Mouse (Mus musculus): ENCODE measurements around the gene Tent4a.

The Tent4a gene

DNA sequence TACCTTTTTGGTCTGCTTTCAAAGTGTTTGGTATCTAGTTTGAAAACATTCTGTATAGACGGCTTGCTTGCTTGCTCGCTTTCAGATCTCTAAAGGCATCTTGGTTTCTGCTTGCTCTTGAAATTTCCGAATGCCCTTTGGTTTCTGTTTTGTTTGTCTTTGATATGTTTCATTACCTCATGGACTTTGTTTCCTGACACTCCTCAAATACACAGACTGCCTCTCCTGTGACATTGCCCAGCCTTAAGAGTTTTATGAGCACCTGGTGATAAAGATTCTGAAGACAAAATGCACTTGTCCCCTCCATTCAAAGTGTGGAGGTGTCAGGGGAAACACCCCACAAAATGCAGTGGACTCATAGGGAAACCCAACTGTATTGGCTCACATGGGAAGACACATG is 29.5 kb upstream of the Tent4a start:
- TF ChIP-seq POU5F1 (IDR thresholded peaks at IDR 0.05; ENCODE audit: borderline replicate concordance, low read length) (no peak), CTCF (conservative IDR thresholded peaks at IDR 0.05; ENCODE audit: low read length) (no peak), NANOG (IDR thresholded peaks at IDR 0.05; ENCODE audit: borderline replicate concordance, low read length) (no peak)
- Histone ChIP-seq H3K9me3 (ENCODE audit: low read length) (no peaks in the 10 kb centered on the region), H3K4me3 (replicated peaks; ENCODE audit: low read length) (no peak overlapping the region), H3K4me1 (replicated peaks; ENCODE audit: low read depth, low read length) (no peaks in the 10 kb centered on the region), H3K36me3 (ENCODE audit: insufficient read depth, low read length) (no peaks in the 10 kb centered on the region), H3K27me3 (ENCODE audit: insufficient read depth, low read length) (no peaks in the 10 kb centered on the region)

DNA sequence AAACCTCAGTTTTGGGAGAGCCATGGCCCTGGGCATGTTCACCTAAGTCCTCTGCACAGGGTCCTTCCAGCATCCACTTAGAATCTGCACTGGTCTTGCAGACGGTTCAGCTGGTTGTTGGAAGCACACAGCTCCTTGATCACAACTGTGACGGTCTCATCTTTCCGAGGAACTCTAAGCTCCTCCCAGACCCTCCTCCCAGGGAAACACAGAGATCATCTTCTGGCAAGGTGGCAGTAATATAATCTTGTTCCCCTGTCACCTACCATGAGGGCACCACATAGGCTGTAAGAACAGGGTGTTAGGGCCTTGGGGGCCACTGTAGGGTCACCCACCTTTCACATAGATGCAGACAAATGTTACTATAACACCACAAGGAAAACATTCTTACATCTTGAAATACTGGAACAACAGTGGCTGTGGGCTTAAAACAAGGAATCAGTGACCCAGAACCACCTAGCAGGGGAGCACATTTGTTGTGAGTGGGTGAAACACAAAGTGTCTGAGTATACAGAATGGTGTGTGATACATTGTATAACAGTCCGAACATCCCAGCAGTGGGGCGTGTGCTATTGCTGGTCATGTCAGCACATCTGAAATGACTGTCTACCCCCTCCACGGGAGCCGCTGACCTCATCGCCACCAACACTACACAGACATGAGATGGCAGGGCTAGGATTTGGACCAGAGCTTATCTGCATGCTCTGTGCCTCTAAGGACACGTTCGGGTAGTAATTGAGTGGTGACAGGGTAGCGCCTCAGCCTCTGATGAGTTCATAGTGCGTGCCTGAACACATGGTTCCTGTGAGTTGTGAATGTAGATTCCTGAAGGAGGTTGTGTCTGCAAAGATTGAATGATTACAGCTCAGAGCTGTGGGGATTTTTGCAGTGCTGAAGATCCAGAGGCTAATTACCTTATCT is 28.5 kb upstream of the Tent4a start:
- Histone ChIP-seq H3K27me3 (ENCODE audit: insufficient read depth, low read length) (no peaks in the 10 kb centered on the region), H3K9me3 (ENCODE audit: low read length) (no peaks in the 10 kb centered on the region), H3K4me3 (replicated peaks; ENCODE audit: low read length) (no peak overlapping the region), H3K36me3 (ENCODE audit: insufficient read depth, low read length) (no peaks in the 10 kb centered on the region), H3K4me1 (replicated peaks; ENCODE audit: low read depth, low read length) (no peaks in the 10 kb centered on the region)
- no peak for TF ChIP-seq CTCF (conservative IDR thresholded peaks at IDR 0.05; ENCODE audit: low read length)
- TF ChIP-seq NANOG (IDR thresholded peaks at IDR 0.05; ENCODE audit: borderline replicate concordance, low read length): no peak
- no peak for TF ChIP-seq POU5F1 (IDR thresholded peaks at IDR 0.05; ENCODE audit: borderline replicate concordance, low read length)

DNA sequence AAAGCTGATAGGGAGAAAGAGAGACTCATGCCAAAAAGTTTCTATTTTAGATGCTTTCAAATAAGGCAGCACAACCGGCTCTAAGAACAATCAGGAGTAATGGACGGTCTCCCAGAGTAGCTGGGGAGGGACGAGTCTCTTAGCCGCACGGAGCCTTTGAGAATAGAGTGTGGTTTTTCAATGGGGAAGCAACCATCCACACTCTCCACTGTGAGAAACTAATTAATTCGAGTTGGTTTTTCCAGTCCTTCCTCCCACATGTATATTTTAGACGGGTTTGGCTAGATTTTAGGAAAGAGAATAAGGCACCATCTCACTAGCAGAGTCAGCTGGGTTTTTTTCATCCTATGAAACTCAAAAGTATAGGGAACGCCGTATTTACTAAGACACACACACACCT is 27.6 kb upstream of the Tent4a start:
- no peaks in the 10 kb centered on the region for H3K4me1 ChIP-seq (replicated peaks; ENCODE audit: low read depth, low read length)
- H3K9me3 ChIP-seq (ENCODE audit: low read length): peaks cover 8% of the 10 kb centered on the region; the same call in 1 of the 2 replicates

DNA sequence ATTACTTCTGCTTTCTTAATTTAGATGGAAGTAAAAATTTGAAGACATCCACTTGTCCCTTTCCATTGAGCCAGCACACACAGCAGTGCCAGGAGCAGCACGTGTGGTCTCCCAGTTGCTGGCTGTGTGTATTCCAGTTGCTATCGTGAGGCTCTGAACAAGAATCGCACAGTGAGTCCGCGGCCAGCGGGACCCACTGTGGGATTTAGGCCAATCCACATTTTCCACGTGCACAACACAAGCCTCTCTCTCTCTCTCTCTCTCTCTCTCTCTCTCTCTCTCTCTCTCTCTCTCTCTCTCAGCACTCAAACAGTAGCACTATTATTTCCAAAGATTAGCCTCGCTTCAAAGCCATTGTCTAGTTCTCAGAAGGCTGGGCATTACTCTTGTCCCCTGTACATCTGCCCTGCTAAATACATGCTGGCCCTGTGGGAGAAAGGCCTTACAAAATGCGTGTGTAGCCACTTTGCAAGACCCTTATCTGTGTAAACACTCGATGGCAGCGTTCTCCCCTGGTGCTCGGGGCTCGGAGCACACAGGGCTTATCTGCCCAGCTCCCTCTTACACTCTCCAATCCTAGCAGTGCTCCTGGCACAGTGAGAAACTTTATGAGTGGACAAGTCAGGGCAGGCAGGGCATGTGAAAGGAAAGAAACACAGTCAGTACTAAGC is 25.0 kb upstream of the Tent4a start:
- Histone ChIP-seq H3K9me3 (ENCODE audit: low read length) (peaks cover 9% of the 10 kb centered on the region; the same call in 1 of the 2 replicates), H3K36me3 (ENCODE audit: insufficient read depth, low read length) (no peaks in the 10 kb centered on the region), H3K27me3 (ENCODE audit: insufficient read depth, low read length) (no peaks in the 10 kb centered on the region), H3K4me1 (replicated peaks; ENCODE audit: low read depth, low read length) (peaks cover 17% of the 10 kb centered on the region), H3K4me3 (replicated peaks; ENCODE audit: low read length) (no peak overlapping the region)
- TF ChIP-seq CTCF (conservative IDR thresholded peaks at IDR 0.05; ENCODE audit: low read length): no peak

More for the DNA sequence above, 27.6 kb upstream of the Tent4a start:
- no peaks in the 10 kb centered on the region for H3K36me3 ChIP-seq (ENCODE audit: insufficient read depth, low read length)
- H3K4me3 ChIP-seq (replicated peaks; ENCODE audit: low read length): no peak overlapping the region
- no peaks in the 10 kb centered on the region for H3K27me3 ChIP-seq (ENCODE audit: insufficient read depth, low read length)
- no peak for TF ChIP-seq NANOG (IDR thresholded peaks at IDR 0.05; ENCODE audit: borderline replicate concordance, low read length)
- TF ChIP-seq POU5F1 (IDR thresholded peaks at IDR 0.05; ENCODE audit: borderline replicate concordance, low read length): no peak
- no peak for TF ChIP-seq CTCF (conservative IDR thresholded peaks at IDR 0.05; ENCODE audit: low read length)

DNA sequence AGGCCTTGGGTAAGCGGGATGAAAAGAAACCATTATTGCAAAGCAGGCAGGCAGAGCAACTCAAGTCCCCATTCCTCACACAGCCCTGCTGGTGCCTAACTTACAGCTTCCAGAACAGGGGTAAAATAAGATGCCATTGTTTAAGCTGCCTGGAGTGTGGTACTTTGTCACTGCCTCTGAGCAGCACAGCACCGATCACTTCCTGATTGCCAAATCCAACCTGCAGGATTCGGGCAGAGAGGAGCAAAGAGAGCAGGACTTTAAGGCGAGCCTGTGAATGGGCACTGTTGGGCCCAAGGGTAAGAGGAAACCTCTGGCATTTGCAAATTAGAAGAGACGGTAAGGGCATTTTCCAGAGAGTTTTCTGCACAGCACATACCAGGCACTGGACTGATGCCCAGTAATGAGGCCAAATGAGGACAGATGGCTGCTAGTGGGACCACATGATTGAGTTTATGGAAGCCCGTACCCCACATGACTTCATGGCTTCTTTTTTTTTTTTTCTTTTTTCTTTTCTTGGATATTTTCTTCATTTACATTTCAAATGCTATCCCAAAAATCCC is 23.8 kb upstream of the Tent4a start:
- H3K36me3 ChIP-seq (ENCODE audit: insufficient read depth, low read length): no peaks in the 10 kb centered on the region
- H3K27me3 ChIP-seq (ENCODE audit: insufficient read depth, low read length): no peaks in the 10 kb centered on the region
- peaks cover 18% of the 10 kb centered on the region for H3K4me1 ChIP-seq (replicated peaks; ENCODE audit: low read depth, low read length)
- no peak for TF ChIP-seq NANOG (IDR thresholded peaks at IDR 0.05; ENCODE audit: borderline replicate concordance, low read length)
- no peak for TF ChIP-seq CTCF (conservative IDR thresholded peaks at IDR 0.05; ENCODE audit: low read length)
- TF ChIP-seq POU5F1 (IDR thresholded peaks at IDR 0.05; ENCODE audit: borderline replicate concordance, low read length): no peak
- no peak overlapping the region for H3K4me3 ChIP-seq (replicated peaks; ENCODE audit: low read length)
- peaks cover 9% of the 10 kb centered on the region; the same call in 1 of the 2 replicates for H3K9me3 ChIP-seq (ENCODE audit: low read length)

DNA sequence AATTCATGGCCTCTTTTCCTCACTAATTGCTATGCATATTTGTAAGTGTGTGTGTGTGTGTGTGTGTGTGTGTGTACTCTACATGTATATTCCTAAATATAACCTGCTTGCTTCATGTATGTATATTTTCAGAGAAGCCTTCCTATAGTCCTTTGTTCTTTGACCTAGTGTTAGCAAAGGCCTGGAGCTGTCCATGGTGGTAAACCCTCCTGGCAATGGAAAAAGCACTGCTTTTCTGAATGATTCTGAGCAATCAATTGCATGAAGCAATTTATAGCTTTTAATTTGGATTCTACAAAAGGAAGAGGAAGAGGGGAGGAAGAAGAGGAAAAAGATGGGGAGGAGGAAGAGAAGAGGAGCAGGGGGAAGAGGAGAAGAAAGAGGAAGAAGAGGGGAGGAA is 22.3 kb upstream of the Tent4a start:
- no peaks in the 10 kb centered on the region for H3K27me3 ChIP-seq (ENCODE audit: insufficient read depth, low read length)
- H3K36me3 ChIP-seq (ENCODE audit: insufficient read depth, low read length): no peaks in the 10 kb centered on the region
- no peak for TF ChIP-seq NANOG (IDR thresholded peaks at IDR 0.05; ENCODE audit: borderline replicate concordance, low read length)
- TF ChIP-seq POU5F1 (IDR thresholded peaks at IDR 0.05; ENCODE audit: borderline replicate concordance, low read length): no peak
- no peak for TF ChIP-seq CTCF (conservative IDR thresholded peaks at IDR 0.05; ENCODE audit: low read length)
- peaks cover 9% of the 10 kb centered on the region; the same call in 1 of the 2 replicates for H3K9me3 ChIP-seq (ENCODE audit: low read length)
- H3K4me1 ChIP-seq (replicated peaks; ENCODE audit: low read depth, low read length): peaks cover 18% of the 10 kb centered on the region
- no peak overlapping the region for H3K4me3 ChIP-seq (replicated peaks; ENCODE audit: low read length)

DNA sequence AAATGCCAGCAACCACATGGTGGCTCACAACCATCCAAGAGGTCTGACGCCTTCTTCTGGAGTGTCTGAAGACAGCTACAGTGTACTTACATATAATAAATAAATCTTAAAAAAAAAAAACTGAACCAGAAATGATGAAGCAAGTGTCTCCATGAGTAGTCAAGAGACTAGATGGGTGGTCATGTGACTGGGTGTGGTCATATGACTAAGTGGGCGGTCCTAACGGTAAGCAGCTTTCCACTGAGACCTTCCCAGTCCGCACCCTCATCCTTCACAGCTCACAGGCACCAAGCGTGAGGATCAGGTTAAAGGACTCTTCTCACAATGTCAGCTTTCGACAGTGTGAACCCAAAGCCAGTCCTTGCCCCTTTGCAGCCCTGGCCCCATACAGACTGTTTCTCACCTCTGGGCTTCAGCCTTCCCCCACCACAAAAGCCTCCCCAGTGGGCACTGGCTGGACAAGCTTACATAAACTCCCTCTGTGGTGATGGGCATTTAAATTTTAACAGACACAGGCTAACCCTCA is 21.6 kb upstream of the Tent4a start:
- H3K4me1 ChIP-seq (replicated peaks; ENCODE audit: low read depth, low read length): peaks cover 18% of the 10 kb centered on the region
- no peaks in the 10 kb centered on the region for H3K36me3 ChIP-seq (ENCODE audit: insufficient read depth, low read length)
- H3K4me3 ChIP-seq (replicated peaks; ENCODE audit: low read length): no peak overlapping the region
- no peak for TF ChIP-seq NANOG (IDR thresholded peaks at IDR 0.05; ENCODE audit: borderline replicate concordance, low read length)
- no peak for TF ChIP-seq POU5F1 (IDR thresholded peaks at IDR 0.05; ENCODE audit: borderline replicate concordance, low read length)
- TF ChIP-seq CTCF (conservative IDR thresholded peaks at IDR 0.05; ENCODE audit: low read length): no peak
- H3K27me3 ChIP-seq (ENCODE audit: insufficient read depth, low read length): no peaks in the 10 kb centered on the region
- peaks cover 9% of the 10 kb centered on the region; the same call in 1 of the 2 replicates for H3K9me3 ChIP-seq (ENCODE audit: low read length)

DNA sequence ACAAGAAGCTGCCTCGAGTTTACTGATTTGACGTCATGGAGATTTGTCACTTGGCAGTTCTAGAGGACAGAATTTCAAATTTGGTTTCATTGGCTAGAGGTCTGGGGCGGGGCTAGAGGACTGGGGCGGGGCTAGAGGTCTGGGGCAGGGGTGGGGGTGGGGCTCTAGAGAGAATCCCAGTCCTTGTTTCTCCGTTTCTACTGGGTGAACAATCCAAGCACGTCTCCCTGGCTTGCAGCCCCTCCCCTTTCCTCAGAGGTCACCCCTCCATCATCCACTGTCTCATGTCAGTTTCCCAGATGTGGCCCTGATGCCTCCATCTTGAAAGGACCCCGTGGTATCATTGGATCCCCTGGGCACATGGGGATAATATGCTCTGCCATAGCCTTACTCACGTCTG is 20.6 kb upstream of the Tent4a start:
- H3K4me1 ChIP-seq (replicated peaks; ENCODE audit: low read depth, low read length): peaks cover 18% of the 10 kb centered on the region
- peaks cover 9% of the 10 kb centered on the region; the same call in 1 of the 2 replicates for H3K9me3 ChIP-seq (ENCODE audit: low read length)
- H3K36me3 ChIP-seq (ENCODE audit: insufficient read depth, low read length): no peaks in the 10 kb centered on the region
- no peaks in the 10 kb centered on the region for H3K27me3 ChIP-seq (ENCODE audit: insufficient read depth, low read length)
- no peak overlapping the region for H3K4me3 ChIP-seq (replicated peaks; ENCODE audit: low read length)
- TF ChIP-seq POU5F1 (IDR thresholded peaks at IDR 0.05; ENCODE audit: borderline replicate concordance, low read length) (no peak), NANOG (IDR thresholded peaks at IDR 0.05; ENCODE audit: borderline replicate concordance, low read length) (no peak), CTCF (conservative IDR thresholded peaks at IDR 0.05; ENCODE audit: low read length) (no peak)
